Mouse (Mus musculus) thymus, adult 2 months (tissue): Measurements from ENCODE around the gene Gria3.

ENCODE experiments used
- CTCF ChIP-seq: fragments of 200-500 bp; IDR thresholded peaks from 2 replicates; pipeline ENCODE4 v1.5.1; 2012; ENCODE audit warnings: mild to moderate bottlenecking, control low read depth, low read length, moderate library complexity, borderline replicate concordance; ENCODE audit not compliant: control insufficient read depth, poor library complexity, insufficient read depth; ENCODE audit errors: extremely low read depth
- POLR2A ChIP-seq: fragments of 200-500 bp; IDR thresholded peaks from 2 replicates; pipeline ENCODE4 v1.6.1; 2012; ENCODE audit warnings: mild to moderate bottlenecking, low read length, control low read depth, moderate library complexity; ENCODE audit not compliant: control insufficient read depth, poor library complexity, insufficient read depth; ENCODE audit errors: extremely low read depth

DNA sequence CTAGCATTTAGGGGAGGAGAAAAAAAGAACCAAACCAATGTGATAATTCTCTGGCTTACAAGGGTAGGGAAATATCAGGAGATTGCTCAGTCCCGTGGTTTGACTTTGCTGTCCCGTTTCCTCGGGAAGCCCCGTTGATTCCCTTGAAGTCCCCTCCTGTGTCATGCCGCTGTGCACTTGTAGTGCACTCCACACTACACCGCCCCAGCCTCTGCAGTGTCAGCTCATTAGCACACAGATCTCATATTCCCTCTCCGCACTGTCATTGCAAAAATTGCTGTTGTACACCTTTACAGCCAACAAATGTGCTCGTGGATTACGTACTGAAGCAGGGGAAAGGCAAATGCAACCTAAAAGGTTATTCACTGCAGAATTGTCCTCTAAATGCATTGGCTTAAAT is 5.6 kb downstream of the Gria3 start:
- TF ChIP-seq CTCF = no peak
- no peak for TF ChIP-seq POLR2A
